Mouse (Mus musculus): ENCODE results near the gene Tmem56. TPM values are rescaled to one million over a fixed set of nuclear protein-coding genes. Genes with fewer than 3 reads are reported as not detected.

Gene Tmem56
- polyA plus RNA-seq, 1 experiment from 2014 or later, result 3.5 TPM

- Histone ChIP-seq H3K36me3 (ENCODE audit: control insufficient read depth, insufficient read depth) (no peaks in the 10 kb centered on the region), H3K27me3 (replicated peaks; ENCODE audit: control insufficient read depth, insufficient read depth, low read length) (no peaks in the 10 kb centered on the region), H3K4me2 (ENCODE audit: low read length) (no peak overlapping the region), H3K27ac (ENCODE audit: low read length) (no peak overlapping the region), H3K9ac (replicated peaks; ENCODE audit: low read depth, low read length) (no peak overlapping the region), H3K4me3 (replicated peaks; ENCODE audit: low read length) (no peak overlapping the region), H3K9me3 (ENCODE audit: control insufficient read depth, low read length) (peaks cover 3% of the 10 kb centered on the region; the same call in 1 of the 2 replicates), H3K4me1 (replicated peaks; ENCODE audit: control insufficient read depth, insufficient read depth, low read length) (peaks cover 2% of the 10 kb centered on the region; the same call in 1 of the 2 replicates)
- no peak for ATAC-seq
- WGBS, result 60% methylated on average over 15 of the region's 15 CpGs
These were observed 113.6 kb downstream of the Tmem56 start for GRCm38 (mm10) chr3:121169092-121169942.

- no peak overlapping the region for H3K9ac ChIP-seq (replicated peaks; ENCODE audit: low read depth, low read length)
- no peak for ATAC-seq
- H3K27ac ChIP-seq (ENCODE audit: low read length), result no peak overlapping the region
- H3K36me3 ChIP-seq (ENCODE audit: control insufficient read depth, insufficient read depth), result no peaks in the 10 kb centered on the region
- no peak overlapping the region for H3K4me2 ChIP-seq (ENCODE audit: low read length)
- no peaks in the 10 kb centered on the region for H3K27me3 ChIP-seq (replicated peaks; ENCODE audit: control insufficient read depth, insufficient read depth, low read length)
- WGBS, result 90% methylated on average over 8 of the region's 8 CpGs
- peaks cover 3% of the 10 kb centered on the region; the same call in 1 of the 2 replicates for H3K9me3 ChIP-seq (ENCODE audit: control insufficient read depth, low read length)
- no peak overlapping the region for H3K4me3 ChIP-seq (replicated peaks; ENCODE audit: low read length)
- H3K4me1 ChIP-seq (replicated peaks; ENCODE audit: control insufficient read depth, insufficient read depth, low read length), result peaks cover 2% of the 10 kb centered on the region; the same call in 1 of the 2 replicates
These were observed 114.3 kb downstream of the Tmem56 start for GRCm38 (mm10) chr3:121168581-121168980.

GRCm38 (mm10) chr3:121163271-121163819 is 119.6 kb downstream of the Tmem56 start:
- 35% methylated on average over 7 of the region's 7 CpGs for WGBS
- no peak overlapping the region for H3K4me3 ChIP-seq (replicated peaks; ENCODE audit: low read length)
- H3K36me3 ChIP-seq (ENCODE audit: control insufficient read depth, insufficient read depth), result no peaks in the 10 kb centered on the region
- H3K4me2 ChIP-seq (ENCODE audit: low read length), result no peak overlapping the region
- H3K9me3 ChIP-seq (ENCODE audit: control insufficient read depth, low read length), result peaks cover 3% of the 10 kb centered on the region; the same call in 1 of the 2 replicates
- H3K4me1 ChIP-seq (replicated peaks; ENCODE audit: control insufficient read depth, insufficient read depth, low read length), result peaks cover 13% of the 10 kb centered on the region
- no peaks in the 10 kb centered on the region for H3K27me3 ChIP-seq (replicated peaks; ENCODE audit: control insufficient read depth, insufficient read depth, low read length)
- H3K9ac ChIP-seq (replicated peaks; ENCODE audit: low read depth, low read length), result no peak overlapping the region
- H3K27ac ChIP-seq (ENCODE audit: low read length), result no peak overlapping the region
- no peak for ATAC-seq

- H3K9me3 ChIP-seq (ENCODE audit: control insufficient read depth, low read length), result peaks cover 2% of the 10 kb centered on the region; the same call in 1 of the 2 replicates
- ATAC-seq, result no peak
- no peak overlapping the region for H3K4me3 ChIP-seq (replicated peaks; ENCODE audit: low read length)
- H3K4me2 ChIP-seq (ENCODE audit: low read length), result no peak overlapping the region
- 47% methylated on average over 2 of the region's 2 CpGs for WGBS
- peaks cover 27% of the 10 kb centered on the region for H3K4me1 ChIP-seq (replicated peaks; ENCODE audit: control insufficient read depth, insufficient read depth, low read length)
- H3K9ac ChIP-seq (replicated peaks; ENCODE audit: low read depth, low read length), result no peak overlapping the region
- no peaks in the 10 kb centered on the region for H3K36me3 ChIP-seq (ENCODE audit: control insufficient read depth, insufficient read depth)
- H3K27me3 ChIP-seq (replicated peaks; ENCODE audit: control insufficient read depth, insufficient read depth, low read length), result no peaks in the 10 kb centered on the region
- H3K27ac ChIP-seq (ENCODE audit: low read length), result no peak overlapping the region
These were observed 121.2 kb downstream of the Tmem56 start for GRCm38 (mm10) chr3:121161661-121162060.

DNA sequence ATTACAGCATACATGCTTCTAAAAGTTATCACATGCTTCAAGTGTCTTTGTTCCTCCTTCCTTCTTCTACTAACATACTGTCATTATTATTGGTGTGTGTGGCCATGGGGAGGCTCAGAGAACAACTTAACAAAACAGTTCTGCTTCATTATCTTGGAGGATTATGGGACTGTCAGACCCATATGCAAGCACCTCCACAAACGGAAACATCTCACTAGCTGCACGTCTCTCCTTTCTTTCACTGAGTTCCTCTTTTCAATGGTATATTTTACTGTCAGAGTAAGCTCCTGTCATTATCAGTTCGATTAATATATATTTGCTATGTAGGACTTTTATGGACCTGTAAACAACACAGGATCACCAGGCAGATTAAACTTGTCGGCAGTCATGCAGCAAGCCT is 122.5 kb downstream of the Tmem56 start:
- Histone ChIP-seq H3K4me3 (replicated peaks; ENCODE audit: low read length) (no peak overlapping the region), H3K36me3 (ENCODE audit: control insufficient read depth, insufficient read depth) (no peaks in the 10 kb centered on the region), H3K9ac (replicated peaks; ENCODE audit: low read depth, low read length) (no peak overlapping the region), H3K4me2 (ENCODE audit: low read length) (no peak overlapping the region), H3K9me3 (ENCODE audit: control insufficient read depth, low read length) (no peaks in the 10 kb centered on the region), H3K27me3 (replicated peaks; ENCODE audit: control insufficient read depth, insufficient read depth, low read length) (no peaks in the 10 kb centered on the region), H3K27ac (ENCODE audit: low read length) (no peak overlapping the region; the same call in 1 of the 2 replicates), H3K4me1 (replicated peaks; ENCODE audit: control insufficient read depth, insufficient read depth, low read length) (peaks cover 33% of the 10 kb centered on the region)
- no peak for ATAC-seq
- WGBS, result 59% methylated on average over 4 of the region's 4 CpGs

- WGBS, result 51% methylated on average over 10 of the region's 10 CpGs
- H3K27ac ChIP-seq (ENCODE audit: low read length), result peak overlapping the region; percentile 70
- ATAC-seq, result peak; percentile 34
These were observed 123.3 kb downstream of the Tmem56 start for GRCm38 (mm10) chr3:121159566-121159965.

GRCm38 (mm10) chr3:121158901-121159351 is 124.0 kb downstream of the Tmem56 start:
- Histone ChIP-seq H3K27ac (ENCODE audit: low read length) (peak overlapping the region; percentile 70), H3K36me3 (ENCODE audit: control insufficient read depth, insufficient read depth) (no peaks in the 10 kb centered on the region), H3K9ac (replicated peaks; ENCODE audit: low read depth, low read length) (peak overlapping the region; percentile 16; the same call in 1 of the 2 replicates), H3K4me3 (replicated peaks; ENCODE audit: low read length) (peak overlapping the region; percentile 21), H3K27me3 (replicated peaks; ENCODE audit: control insufficient read depth, insufficient read depth, low read length) (no peaks in the 10 kb centered on the region), H3K9me3 (ENCODE audit: control insufficient read depth, low read length) (no peaks in the 10 kb centered on the region), H3K4me2 (ENCODE audit: low read length) (peak overlapping the region; percentile 45), H3K4me1 (replicated peaks; ENCODE audit: control insufficient read depth, insufficient read depth, low read length) (peaks cover 33% of the 10 kb centered on the region)
- ATAC-seq, result peak; percentile 41
- 58% methylated on average over 16 of the region's 16 CpGs for WGBS

More at GRCm38 (mm10) chr3:121159566-121159965, 123.3 kb downstream of the Tmem56 start:
- Histone ChIP-seq H3K36me3 (ENCODE audit: control insufficient read depth, insufficient read depth) (no peaks in the 10 kb centered on the region), H3K9me3 (ENCODE audit: control insufficient read depth, low read length) (no peaks in the 10 kb centered on the region), H3K4me1 (replicated peaks; ENCODE audit: control insufficient read depth, insufficient read depth, low read length) (peaks cover 33% of the 10 kb centered on the region), H3K4me3 (replicated peaks; ENCODE audit: low read length) (no peak overlapping the region), H3K27me3 (replicated peaks; ENCODE audit: control insufficient read depth, insufficient read depth, low read length) (no peaks in the 10 kb centered on the region), H3K4me2 (ENCODE audit: low read length) (peak overlapping the region; percentile 45; the same call in 1 of the 2 replicates), H3K9ac (replicated peaks; ENCODE audit: low read depth, low read length) (no peak overlapping the region)

GRCm38 (mm10) chr3:121157546-121158330 is 125.2 kb downstream of the Tmem56 start:
- peak overlapping the region; percentile 36 for H3K4me2 ChIP-seq (ENCODE audit: low read length)
- WGBS, result 50% methylated on average over 10 of the region's 10 CpGs
- H3K36me3 ChIP-seq (ENCODE audit: control insufficient read depth, insufficient read depth), result no peaks in the 10 kb centered on the region
- no peak overlapping the region for H3K9ac ChIP-seq (replicated peaks; ENCODE audit: low read depth, low read length)
- H3K4me3 ChIP-seq (replicated peaks; ENCODE audit: low read length), result peak overlapping the region; percentile 6
- no peak for ATAC-seq
- no peaks in the 10 kb centered on the region for H3K9me3 ChIP-seq (ENCODE audit: control insufficient read depth, low read length)
- no peaks in the 10 kb centered on the region for H3K27me3 ChIP-seq (replicated peaks; ENCODE audit: control insufficient read depth, insufficient read depth, low read length)
- peaks cover 33% of the 10 kb centered on the region for H3K4me1 ChIP-seq (replicated peaks; ENCODE audit: control insufficient read depth, insufficient read depth, low read length)
- peak overlapping the region; percentile 34 for H3K27ac ChIP-seq (ENCODE audit: low read length)

Data from forebrain, embryonic 16.5 days (tissue).